Mouse (Mus musculus): ENCODE results near the gene Ano10. TPM values are rescaled to one million over a fixed set of nuclear protein-coding genes. Genes with fewer than 3 reads are reported as not detected.

The Ano10 gene
- total RNA-seq, 4 experiments from 2014 or later: 114 to 261 (median 181) TPM

GRCm38 (mm10) chr9:122290192-122290591 is 4.0 kb downstream of the Ano10 start:
- no peak for DNase-seq (ENCODE audit: low spot score)

GRCm38 (mm10) chr9:122288416-122288815 is 5.8 kb downstream of the Ano10 start:
- DNase-seq (ENCODE audit: low spot score): no peak

DNA sequence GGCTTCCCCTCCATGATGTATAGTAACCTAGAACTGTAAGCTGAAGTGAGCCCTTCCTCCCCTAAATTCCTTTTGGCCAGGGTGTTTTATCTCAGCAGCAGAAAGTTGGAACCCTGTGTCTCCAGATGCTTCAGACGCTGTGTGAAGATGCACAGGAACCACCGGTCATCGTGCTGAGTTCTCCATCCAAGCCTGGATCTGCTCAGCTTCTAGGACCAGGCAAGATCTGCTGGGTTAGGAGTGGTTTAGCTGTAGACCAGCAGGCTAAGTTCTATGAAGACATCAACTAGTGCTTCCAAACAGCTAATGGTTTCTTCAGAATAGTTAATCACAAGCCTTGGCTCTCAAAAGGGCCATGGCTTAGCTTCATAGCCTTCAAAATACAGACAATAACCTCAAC is 6.7 kb downstream of the Ano10 start:
- DNase-seq (ENCODE audit: low spot score): no peak

DNA sequence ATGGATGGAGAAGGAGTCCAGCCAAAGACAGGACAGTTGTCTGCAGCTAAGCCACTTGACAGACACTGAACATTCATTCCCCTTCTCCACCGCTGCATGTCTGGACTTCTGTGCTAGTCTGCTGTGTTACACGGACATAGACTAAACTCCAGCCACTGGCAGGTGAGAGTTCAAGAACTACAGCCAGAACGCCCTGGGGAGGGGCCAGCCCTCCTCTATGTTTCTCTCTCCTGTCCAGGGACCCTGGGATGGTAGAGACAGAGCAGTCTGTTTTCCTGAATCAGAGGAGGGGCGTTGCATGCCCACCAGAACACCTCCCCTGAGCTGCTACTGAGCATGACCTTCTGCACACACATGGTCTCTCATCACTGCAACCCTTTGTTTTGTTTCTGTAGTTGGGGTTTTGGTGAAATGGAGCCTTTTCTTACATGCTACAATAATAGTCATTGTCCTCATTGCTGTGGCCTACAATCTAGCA is 8.4 kb downstream of the Ano10 start:
- no peak for DNase-seq (ENCODE audit: low spot score)

DNA sequence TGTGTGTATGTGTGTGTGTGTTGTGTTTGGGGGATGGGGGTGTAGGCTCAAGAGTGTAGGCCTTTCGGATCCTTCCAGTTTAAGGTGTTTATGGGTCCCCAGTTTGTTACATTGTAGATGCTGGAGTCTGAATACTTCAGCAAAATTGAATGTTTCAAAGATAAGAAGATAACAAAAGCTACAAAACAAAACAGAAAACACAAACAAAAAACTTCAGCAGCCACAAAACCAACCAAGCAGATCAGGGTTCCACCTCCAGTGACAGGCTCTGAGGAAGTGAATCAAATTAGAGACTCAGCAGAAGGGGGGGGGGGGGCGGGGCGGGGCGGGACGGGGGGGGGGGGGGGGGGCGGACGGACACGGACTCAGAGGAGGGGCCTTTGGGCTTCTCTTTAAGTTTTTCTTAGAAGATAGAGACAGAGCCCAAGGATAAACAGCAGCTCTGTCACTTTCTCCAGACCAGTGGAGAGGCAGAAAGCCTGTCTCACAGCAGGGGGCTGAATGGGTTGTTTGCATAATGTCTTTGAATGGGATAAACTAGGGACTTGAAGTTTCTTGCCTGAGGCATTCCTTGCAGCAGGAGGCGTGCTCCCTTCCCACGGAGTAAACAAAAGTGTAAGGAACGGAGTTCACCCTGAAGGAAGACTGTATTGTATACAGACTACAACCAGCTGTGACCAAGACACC is 8.9 kb downstream of the Ano10 start:
- DNase-seq (ENCODE audit: low spot score): no peak

DNA sequence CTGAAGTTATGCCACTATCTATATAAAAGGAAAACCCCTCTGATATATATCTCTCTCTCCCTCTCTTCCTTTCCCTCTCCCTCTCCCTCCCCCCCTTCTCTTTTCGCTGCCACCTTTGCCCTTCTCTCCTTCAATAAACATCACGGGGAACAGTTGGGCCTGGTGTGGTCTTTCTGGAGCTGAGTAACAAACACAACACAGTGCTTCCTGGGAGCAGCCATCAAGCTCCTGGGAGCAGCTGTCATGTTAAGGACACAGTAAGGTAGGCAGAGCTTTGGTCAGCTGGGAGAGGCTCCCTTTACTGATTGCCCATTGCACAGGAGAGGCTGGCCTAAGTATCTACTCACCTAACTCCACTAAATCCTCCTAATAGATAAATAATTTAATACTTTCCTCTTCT is 9.5 kb downstream of the Ano10 start:
- no peak for DNase-seq (ENCODE audit: low spot score)

GRCm38 (mm10) chr9:122281004-122281403 is 13.2 kb downstream of the Ano10 start:
- no peak for DNase-seq (ENCODE audit: low spot score)

GRCm38 (mm10) chr9:122276665-122277064 is 17.6 kb downstream of the Ano10 start:
- no peak for DNase-seq (ENCODE audit: low spot score)

GRCm38 (mm10) chr9:122276134-122276533 is 18.1 kb downstream of the Ano10 start:
- no peak for DNase-seq (ENCODE audit: low spot score)

DNA sequence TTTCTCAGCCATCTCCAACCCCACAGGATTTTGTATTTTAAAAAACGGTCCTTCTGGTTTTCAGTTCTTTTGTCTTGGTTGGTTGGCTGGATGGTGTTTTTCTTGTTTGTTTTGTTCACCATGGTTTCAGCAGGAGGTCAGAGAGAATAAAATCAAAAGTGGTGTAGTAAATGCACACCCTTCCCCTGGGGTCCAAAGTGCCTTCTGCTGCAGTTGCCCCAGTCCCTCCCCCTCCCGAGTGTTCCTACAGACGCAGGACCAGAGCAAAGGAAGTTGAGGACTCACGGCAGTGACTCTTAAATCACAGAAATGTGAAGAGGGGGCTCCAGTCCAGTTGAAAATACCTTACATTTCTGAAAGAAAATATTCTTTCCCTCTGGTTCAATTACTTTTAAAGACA is 19.9 kb downstream of the Ano10 start:
- DNase-seq (ENCODE audit: low spot score): no peak

GRCm38 (mm10) chr9:122273879-122274278 is 20.3 kb downstream of the Ano10 start:
- no peak for DNase-seq (ENCODE audit: low spot score)

- no peak for DNase-seq (ENCODE audit: low spot score)
These were observed 22.4 kb downstream of the Ano10 start for GRCm38 (mm10) chr9:122271866-122272265.

DNA sequence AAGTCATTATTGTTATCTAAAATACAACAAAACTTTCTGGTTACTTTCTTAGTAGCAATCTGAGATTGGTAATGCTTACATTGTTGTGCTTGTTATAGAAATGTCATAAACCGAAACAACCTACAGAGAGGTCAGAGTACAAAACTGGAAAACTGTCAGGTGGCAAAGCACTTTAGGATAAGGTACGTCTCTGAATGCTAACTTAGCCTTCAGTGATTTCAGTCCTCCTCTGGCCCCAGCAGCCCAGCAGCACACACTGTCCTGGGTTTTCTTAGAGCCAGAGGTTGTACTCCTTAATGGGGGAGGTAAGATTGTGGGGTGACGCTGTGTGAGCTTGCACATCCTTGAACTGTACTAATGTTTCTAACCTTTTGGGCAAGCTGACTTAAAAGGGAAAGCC is 22.9 kb downstream of the Ano10 start:
- no peak for DNase-seq (ENCODE audit: low spot score)

GRCm38 (mm10) chr9:122270913-122271312 is 23.3 kb downstream of the Ano10 start:
- no peak for DNase-seq (ENCODE audit: low spot score)

GRCm38 (mm10) chr9:122269256-122270041 is 24.8 kb downstream of the Ano10 start:
- no peak for DNase-seq (ENCODE audit: low spot score)

- no peak for DNase-seq (ENCODE audit: low spot score)
These were observed 28.6 kb downstream of the Ano10 start for GRCm38 (mm10) chr9:122265526-122266210.

DNA sequence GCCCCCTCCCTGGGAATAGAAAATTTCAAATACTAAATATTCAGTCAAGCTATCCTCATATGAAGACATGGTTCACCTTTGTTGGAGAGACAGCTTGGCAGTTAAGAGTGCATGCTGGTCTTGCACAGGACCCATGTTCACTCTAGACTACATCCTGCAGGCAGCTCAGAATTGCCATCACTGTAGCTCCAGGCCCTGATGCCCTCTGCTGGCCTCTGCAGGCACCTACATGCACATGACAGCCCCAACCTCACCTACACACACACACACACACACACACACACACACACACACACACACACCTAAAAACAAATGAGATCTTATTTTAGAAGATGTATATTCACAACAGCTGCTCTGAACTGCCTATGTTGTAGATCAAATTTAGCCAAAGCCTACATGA is 31.1 kb downstream of the Ano10 start:
- no peak for DNase-seq (ENCODE audit: low spot score)

DNA sequence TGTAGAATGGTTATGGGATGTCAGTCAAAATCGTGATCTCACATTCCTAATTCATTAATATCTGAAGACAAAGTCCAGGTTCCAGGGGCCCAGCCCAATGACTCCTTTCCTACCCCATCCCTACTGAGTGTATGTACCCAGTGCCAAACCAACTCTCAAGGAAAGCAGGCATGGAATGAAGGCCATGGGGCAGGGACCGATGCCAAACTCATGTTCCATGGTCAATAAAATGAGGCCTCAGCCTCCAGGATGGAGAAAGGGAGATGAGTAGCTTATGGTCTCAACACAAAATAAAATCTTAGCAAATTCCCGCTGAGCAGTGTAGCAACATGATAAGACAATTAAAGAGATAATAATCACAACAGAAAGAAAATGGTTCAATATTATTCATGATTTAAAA is 39.8 kb downstream of the Ano10 start:
- DNase-seq (ENCODE audit: low spot score): no peak

- DNase-seq (ENCODE audit: low spot score): no peak
These were observed 42.1 kb downstream of the Ano10 start for GRCm38 (mm10) chr9:122252113-122252512.

DNA sequence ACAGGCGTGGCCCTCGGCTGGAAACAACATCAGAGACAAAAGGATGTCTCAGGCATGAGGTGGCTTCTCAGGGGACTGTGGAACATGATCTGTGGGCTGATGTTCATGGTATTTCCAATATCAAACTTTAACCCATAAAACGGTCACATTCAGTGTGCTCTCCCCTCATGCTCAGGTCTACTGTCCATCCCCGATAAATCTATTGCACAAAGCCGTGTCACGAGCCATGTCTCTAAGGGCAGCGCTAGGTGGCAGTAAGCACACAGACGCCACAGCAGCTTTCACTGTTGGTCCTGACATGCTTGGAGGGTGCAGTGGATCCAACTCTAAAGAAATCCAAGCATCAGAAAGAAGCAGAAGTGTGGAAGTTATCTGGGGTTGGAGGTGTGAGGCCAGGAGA is 46.1 kb downstream of the Ano10 start:
- peak; percentile 23 for DNase-seq (ENCODE audit: low spot score)

GRCm38 (mm10) chr9:122247430-122248027 is 46.7 kb downstream of the Ano10 start:
- peak; percentile 75 for DNase-seq (ENCODE audit: low spot score)

DNA sequence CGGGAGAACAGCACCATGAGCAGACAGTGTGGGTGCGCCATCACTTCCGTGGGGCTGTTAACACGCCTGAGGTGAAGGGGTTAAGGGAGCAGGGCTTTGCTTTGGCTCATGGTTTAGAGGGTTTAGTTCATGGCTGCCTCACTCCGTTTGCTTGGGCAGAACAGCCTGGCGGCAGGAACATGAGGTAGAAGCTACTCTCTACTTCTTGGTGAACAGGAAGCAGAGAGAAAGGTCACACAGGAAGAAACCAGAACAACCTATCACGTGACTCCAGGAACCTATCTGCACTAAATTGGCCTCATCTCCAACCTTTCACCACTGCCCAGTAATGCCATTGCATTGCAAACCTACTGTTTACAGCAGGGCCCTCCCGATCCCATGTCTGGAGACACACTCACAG is 48.3 kb downstream of the Ano10 start:
- DNase-seq (ENCODE audit: low spot score): no peak

Measured in heart, adult 8-10 months (tissue).